Mouse (Mus musculus) C2C12 (cell line): ENCODE measurements around the gene Gm27027.

Experiments
- CEBPB ChIP-seq: IDR thresholded peaks from one replicate; pipeline ENCODE4 v1.6.1; 2011; ENCODE audit warnings: low read depth, mild to moderate bottlenecking, control low read depth, moderate library complexity
- CTCF ChIP-seq: IDR thresholded peaks from one replicate; pipeline ENCODE4 v1.5.1; 2011; ENCODE audit not compliant: control insufficient read depth, insufficient read depth, insufficient read length
- FOSL1 ChIP-seq: IDR thresholded peaks from one replicate; pipeline ENCODE4 v1.8.0; 2011; ENCODE audit warnings: mild to moderate bottlenecking, low read length; ENCODE audit not compliant: poor library complexity, insufficient read depth, severe bottlenecking
- MYOD1 ChIP-seq: IDR thresholded peaks from one replicate; pipeline ENCODE4 v1.6.1; 2011; ENCODE audit warnings: low read depth; ENCODE audit not compliant: control insufficient read depth, insufficient read length
- MYOG ChIP-seq: IDR thresholded peaks from one replicate; pipeline ENCODE4 v1.6.1; 2011; ENCODE audit not compliant: control insufficient read depth, insufficient read length; ENCODE audit errors: extremely low read depth
- USF1 ChIP-seq: IDR thresholded peaks from one replicate; pipeline ENCODE4 v1.6.1; 2011; ENCODE audit warnings: low read depth, mild to moderate bottlenecking, control low read depth, moderate library complexity

DNA sequence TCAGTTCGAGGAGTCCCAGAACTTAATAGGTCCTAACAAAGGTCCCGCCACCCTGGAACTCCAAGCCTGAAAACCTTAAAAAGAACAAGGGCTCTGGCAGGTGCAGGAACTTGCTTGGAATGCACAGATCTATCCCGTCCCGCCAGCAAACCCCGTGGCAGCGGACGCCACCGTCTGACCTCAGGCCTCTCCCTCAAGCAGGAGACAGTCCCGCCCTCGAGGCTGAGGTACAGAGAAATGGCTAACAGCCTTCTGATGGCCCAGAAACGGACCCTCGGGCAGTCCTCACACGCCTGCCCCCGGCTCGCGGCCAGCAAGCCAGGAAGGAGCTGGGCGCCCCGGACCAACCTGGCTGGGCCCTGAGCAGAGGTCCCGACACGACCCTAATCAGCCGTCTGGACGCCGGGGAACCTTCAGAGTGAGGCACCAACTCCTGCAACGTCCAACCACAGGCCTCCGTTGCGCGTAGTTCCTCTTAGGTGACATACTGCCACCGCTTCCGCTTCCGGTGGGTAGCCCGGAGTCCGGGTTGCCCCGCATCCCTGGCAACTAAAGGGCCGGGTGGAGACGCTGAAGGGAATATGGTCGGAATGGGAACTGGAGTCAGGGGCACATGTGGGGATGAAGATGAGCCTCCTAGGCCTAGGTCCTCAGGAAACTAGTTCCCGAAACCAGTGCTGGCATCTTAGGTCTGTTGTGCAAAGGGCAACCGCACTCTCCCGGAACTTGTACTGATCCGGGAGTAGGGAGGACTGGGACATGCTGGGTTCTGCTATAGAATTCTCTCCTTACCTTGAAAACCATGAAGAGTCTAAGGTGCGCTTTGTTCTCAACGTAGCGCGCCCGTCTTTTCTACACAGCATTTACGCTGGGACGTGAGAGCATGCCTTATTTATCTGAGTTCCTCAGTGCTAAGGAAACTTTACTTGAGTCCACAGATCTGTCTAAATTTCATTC, 14.5 kb upstream of the Gm27027 start, which contains the start of gene Alkbh3:
- TF ChIP-seq CEBPB, result no peak
- no peak for TF ChIP-seq CTCF
- no peak for TF ChIP-seq USF1
- no peak for TF ChIP-seq MYOD1
- TF ChIP-seq MYOG, result no peak
- TF ChIP-seq FOSL1, result no peak
